Mouse (Mus musculus): ENCODE results near the gene Wdfy2. TPM values are rescaled to one million over a fixed set of nuclear protein-coding genes. Genes with fewer than 3 reads are reported as not detected.

Wdfy2 gene
- polyA plus RNA-seq, 1 experiment = 11.0 TPM

DNA sequence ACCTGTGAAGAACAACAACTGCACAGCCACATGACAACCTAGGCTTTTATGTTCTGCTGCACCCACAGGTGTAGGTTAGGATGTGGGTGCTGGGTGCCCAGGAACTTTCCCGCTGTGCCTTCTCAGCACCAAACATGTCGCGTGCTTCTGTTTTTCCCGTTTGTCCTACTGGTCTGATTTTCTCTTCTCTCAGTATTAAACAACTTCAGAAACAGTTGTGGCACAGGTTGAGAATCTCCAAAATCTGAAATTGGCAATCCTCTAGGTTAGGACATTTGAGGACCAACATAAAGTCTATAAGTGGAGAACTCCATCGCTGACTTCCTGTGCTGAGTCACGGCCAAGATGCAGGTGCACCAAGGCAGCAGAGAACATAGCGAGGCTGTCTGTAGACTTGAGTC, 32.8 kb downstream of the Wdfy2 start:
- H3K4me1 ChIP-seq (ENCODE audit: control insufficient read depth, insufficient read depth, low read length) = no peaks in the 10 kb centered on the region
- no peak for TF ChIP-seq POLR2A (IDR thresholded peaks at IDR 0.05; ENCODE audit: extremely low read depth, insufficient read depth, low read length)

DNA sequence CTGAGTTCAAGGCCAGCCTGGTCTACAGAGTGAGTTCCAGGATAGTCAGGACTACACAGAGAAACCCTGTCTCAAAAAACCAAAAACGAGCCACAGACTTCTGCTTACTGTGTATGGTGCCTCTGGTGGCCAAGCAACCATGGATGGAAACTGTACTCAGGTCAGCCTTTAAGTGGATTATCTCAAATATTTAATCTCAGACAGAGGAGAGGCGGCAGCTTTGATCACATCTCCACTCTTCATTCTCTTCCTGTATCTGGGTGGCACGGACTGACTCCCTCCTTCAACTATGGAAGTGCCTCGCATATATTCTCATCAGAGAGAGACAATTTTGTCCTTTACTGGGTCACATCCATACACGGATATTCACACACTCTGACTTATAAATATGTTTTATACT, 34.0 kb downstream of the Wdfy2 start:
- Histone ChIP-seq H3K27ac (ENCODE audit: insufficient read depth, low read length) (no peak overlapping the region), H3K4me1 (ENCODE audit: control insufficient read depth, insufficient read depth, low read length) (no peaks in the 10 kb centered on the region), H3K4me3 (ENCODE audit: insufficient read depth, low read length) (no peak overlapping the region)
- TF ChIP-seq POLR2A (IDR thresholded peaks at IDR 0.05; ENCODE audit: extremely low read depth, insufficient read depth, low read length) (no peak), CTCF (IDR thresholded peaks at IDR 0.05; ENCODE audit: extremely low read depth, insufficient read depth, low read length) (no peak)

More for the DNA sequence above, 32.8 kb downstream of the Wdfy2 start:
- Histone ChIP-seq H3K4me3 (ENCODE audit: insufficient read depth, low read length) (no peak overlapping the region), H3K27ac (ENCODE audit: insufficient read depth, low read length) (no peak overlapping the region)

DNA sequence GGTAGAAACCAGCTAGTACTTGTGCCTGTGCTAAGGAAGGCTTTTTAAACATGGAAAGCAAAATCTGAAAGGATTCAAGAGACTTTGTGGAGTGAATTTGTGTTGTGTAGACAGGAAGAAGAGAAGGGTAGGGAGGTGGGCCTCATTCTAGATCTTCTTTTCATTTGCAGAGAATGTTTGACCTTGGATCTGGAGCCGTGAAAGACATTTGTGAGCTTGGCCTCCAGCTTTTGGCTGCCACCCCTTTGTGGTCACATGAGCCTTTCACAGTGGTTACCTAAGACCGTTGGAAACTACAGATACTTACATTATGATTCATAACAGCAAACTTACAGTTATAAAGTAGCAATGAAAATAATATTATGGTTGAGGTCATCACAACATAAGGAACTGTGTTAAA, 34.5 kb downstream of the Wdfy2 start:
- no peak for TF ChIP-seq CTCF (IDR thresholded peaks at IDR 0.05; ENCODE audit: extremely low read depth, insufficient read depth, low read length)
- no peak for TF ChIP-seq POLR2A (IDR thresholded peaks at IDR 0.05; ENCODE audit: extremely low read depth, insufficient read depth, low read length)
- Histone ChIP-seq H3K4me1 (ENCODE audit: control insufficient read depth, insufficient read depth, low read length) (no peaks in the 10 kb centered on the region), H3K27ac (ENCODE audit: insufficient read depth, low read length) (no peak overlapping the region), H3K4me3 (ENCODE audit: insufficient read depth, low read length) (no peak overlapping the region)

DNA sequence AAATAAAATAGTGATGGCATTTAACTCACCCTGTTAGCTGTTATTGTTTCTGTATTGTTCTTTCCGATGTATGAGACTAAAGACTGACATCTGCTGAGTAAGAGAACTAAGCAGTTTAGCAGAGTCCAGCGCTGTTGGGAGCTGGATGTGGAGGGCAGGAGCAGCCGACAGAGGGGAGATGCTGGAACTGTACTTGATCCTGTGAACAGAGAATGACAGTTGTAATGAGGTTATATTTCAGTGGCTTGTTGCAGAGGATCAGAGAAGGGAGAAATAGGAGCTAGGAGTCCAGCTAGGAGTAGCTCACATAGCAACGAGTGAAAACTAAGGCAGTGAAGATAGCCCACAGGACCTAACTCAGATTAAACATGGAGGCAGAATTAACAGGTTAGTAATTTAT, 36.3 kb downstream of the Wdfy2 start:
- no peak for TF ChIP-seq CTCF (IDR thresholded peaks at IDR 0.05; ENCODE audit: extremely low read depth, insufficient read depth, low read length)
- no peak for TF ChIP-seq POLR2A (IDR thresholded peaks at IDR 0.05; ENCODE audit: extremely low read depth, insufficient read depth, low read length)
- no peak overlapping the region for H3K27ac ChIP-seq (ENCODE audit: insufficient read depth, low read length)
- H3K4me1 ChIP-seq (ENCODE audit: control insufficient read depth, insufficient read depth, low read length) = peaks cover 4% of the 10 kb centered on the region
- H3K4me3 ChIP-seq (ENCODE audit: insufficient read depth, low read length) = no peak overlapping the region

DNA sequence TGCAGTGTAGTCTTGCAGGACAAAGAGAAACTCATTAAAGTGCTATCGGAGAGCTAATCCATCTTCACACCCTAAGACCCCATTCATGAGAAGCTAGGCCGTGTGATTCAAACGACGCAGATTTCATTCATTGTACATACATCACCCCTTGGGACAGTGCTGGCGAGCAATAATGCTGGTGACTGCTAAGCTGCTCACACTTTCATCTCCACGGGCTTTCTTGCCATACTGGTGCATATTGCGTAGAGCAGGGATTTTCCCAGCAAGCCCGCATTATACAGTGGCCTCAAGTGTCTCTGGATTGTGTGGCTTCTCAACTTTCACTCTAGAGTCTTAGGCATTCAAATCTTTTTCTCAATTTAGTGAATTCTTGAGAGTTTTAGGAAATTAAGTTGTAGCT, 36.9 kb downstream of the Wdfy2 start:
- no peak for TF ChIP-seq POLR2A (IDR thresholded peaks at IDR 0.05; ENCODE audit: extremely low read depth, insufficient read depth, low read length)
- TF ChIP-seq CTCF (IDR thresholded peaks at IDR 0.05; ENCODE audit: extremely low read depth, insufficient read depth, low read length) = no peak
- Histone ChIP-seq H3K27ac (ENCODE audit: insufficient read depth, low read length) (no peak overlapping the region), H3K4me3 (ENCODE audit: insufficient read depth, low read length) (no peak overlapping the region), H3K4me1 (ENCODE audit: control insufficient read depth, insufficient read depth, low read length) (peaks cover 6% of the 10 kb centered on the region)

DNA sequence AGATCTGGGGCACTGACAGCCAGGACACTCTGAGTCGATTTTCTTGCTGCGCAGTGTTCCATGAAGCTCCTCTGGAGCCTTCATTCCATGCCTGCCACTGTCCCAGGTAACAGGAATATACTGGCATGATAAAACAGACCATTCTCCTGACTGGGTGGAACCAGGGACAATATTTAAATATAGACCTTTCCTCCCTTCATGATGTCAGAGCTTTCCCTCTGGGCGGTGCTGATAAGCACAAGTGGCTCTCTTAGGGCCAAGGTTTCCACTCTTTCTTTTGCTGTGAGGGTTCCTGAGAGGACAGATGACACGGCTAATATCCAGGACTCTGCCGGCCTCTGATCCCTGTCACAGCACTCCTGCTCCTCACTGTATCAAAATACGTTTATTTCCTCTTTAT, 40.6 kb downstream of the Wdfy2 start:
- Histone ChIP-seq H3K4me1 (ENCODE audit: control insufficient read depth, insufficient read depth, low read length) (peaks cover 14% of the 10 kb centered on the region), H3K27ac (ENCODE audit: insufficient read depth, low read length) (no peak overlapping the region), H3K4me3 (ENCODE audit: insufficient read depth, low read length) (no peak overlapping the region)
- TF ChIP-seq POLR2A (IDR thresholded peaks at IDR 0.05; ENCODE audit: extremely low read depth, insufficient read depth, low read length) (no peak), CTCF (IDR thresholded peaks at IDR 0.05; ENCODE audit: extremely low read depth, insufficient read depth, low read length) (no peak)

DNA sequence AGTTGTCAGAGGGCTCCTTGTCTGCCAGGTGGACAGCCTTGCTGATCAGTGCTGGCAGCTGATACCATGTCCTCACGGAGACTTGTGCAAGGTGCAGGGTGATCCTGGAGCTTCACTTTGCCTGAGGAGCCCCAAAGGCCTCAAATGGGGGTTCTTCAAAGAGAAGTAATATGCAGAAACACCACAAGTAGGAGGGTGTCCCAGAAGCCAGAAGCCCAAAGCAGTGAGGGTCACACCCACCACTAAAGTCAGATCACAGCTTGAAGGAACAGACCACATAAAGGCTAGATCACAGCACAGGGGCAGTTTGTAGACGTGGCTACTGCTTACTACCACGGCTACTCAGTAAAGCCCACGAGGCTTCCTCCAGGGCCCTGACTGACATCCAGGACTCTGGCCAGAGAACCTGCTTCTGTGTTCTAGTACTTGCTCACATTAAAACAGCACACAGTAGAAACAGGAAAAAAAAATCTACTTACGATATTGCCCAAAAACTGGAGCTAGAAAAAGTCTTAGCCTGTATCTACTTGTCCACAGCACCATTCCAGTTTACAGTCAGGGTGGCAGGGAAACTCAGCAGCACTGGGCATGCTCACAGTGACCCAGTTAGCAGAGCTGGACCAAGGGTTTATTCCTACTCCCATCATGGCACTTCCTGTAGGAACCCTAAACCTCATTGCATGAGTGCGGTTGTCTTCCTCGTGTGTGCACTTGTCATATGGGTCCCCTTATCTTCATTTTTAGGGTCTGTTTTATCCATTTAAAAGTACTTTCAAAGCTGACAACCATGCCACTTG, 41.4 kb downstream of the Wdfy2 start:
- no peak for TF ChIP-seq POLR2A (IDR thresholded peaks at IDR 0.05; ENCODE audit: extremely low read depth, insufficient read depth, low read length)
- H3K4me1 ChIP-seq (ENCODE audit: control insufficient read depth, insufficient read depth, low read length) = peaks cover 14% of the 10 kb centered on the region
- no peak overlapping the region for H3K27ac ChIP-seq (ENCODE audit: insufficient read depth, low read length)
- no peak overlapping the region for H3K4me3 ChIP-seq (ENCODE audit: insufficient read depth, low read length)

DNA sequence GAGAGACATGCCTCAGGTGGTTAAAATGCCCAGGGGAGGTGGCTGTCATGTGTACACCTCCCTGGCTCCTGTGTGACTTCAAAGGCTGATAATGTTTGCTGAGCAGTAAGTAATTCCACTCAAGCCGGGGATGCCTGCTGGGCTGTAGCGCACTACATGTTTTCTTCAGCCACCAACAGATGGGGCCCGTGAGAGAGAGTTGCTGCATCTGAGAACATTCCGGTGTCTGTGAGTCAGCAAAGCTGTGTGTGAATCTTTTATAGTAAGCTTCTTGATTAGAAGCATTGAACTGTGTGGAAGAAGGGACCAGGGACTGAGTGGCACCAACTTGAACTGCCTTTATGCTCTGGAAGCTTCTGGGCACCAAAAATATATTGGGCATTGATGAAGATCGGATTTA, 42.0 kb downstream of the Wdfy2 start:
- no peak overlapping the region for H3K4me3 ChIP-seq (ENCODE audit: insufficient read depth, low read length)
- TF ChIP-seq CTCF (IDR thresholded peaks at IDR 0.05; ENCODE audit: extremely low read depth, insufficient read depth, low read length) = peak; percentile 60
- no peak for TF ChIP-seq POLR2A (IDR thresholded peaks at IDR 0.05; ENCODE audit: extremely low read depth, insufficient read depth, low read length)
- peak overlapping the region; percentile 41 for H3K27ac ChIP-seq (ENCODE audit: insufficient read depth, low read length)
- H3K4me1 ChIP-seq (ENCODE audit: control insufficient read depth, insufficient read depth, low read length) = peaks cover 14% of the 10 kb centered on the region

DNA sequence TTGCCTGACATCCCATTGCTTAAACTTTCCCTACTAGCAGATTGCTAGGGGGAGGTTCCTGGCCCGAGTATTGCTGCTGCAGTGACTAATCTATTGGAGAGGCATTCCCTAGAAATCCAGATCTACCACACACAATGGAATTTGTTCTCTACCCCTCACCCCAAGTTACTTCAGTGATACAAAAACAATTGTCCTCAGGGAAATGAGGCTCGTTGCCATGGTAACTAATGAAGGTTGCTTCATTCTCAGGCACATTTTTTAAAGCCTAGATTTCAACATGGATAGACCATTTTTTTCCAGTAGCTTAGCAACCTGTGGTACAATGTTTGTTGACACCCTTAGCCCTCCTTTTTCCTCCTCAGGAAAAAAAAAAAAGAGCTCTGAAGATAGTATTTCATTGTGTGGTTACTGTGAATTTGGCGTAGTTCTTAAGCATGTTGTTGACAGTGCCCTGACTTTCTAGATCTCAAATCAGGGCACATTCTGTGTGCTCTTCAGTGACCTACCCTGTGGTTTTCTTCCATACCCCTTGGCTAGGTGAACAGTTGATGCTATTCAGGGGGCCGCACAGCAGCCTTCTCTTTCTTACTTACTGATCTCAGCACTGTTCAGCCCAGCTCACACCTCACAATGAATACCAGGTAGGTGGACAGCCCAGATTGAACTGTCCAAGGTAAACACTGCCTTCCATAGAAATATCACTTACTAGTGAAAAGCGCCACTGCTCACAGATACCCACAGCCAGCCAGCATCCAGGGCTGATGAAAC, 42.8 kb downstream of the Wdfy2 start:
- no peak overlapping the region for H3K4me3 ChIP-seq (ENCODE audit: insufficient read depth, low read length)
- H3K27ac ChIP-seq (ENCODE audit: insufficient read depth, low read length) = peak overlapping the region; percentile 92
- H3K4me1 ChIP-seq (ENCODE audit: control insufficient read depth, insufficient read depth, low read length) = peaks cover 14% of the 10 kb centered on the region
- TF ChIP-seq CTCF (IDR thresholded peaks at IDR 0.05; ENCODE audit: extremely low read depth, insufficient read depth, low read length) (no peak), POLR2A (IDR thresholded peaks at IDR 0.05; ENCODE audit: extremely low read depth, insufficient read depth, low read length) (no peak)

All from cortical plate, adult 2 months (tissue).